Mouse (Mus musculus) heart, postnatal 36 days (tissue): ENCODE measurements around the gene Usp2. TPM values are rescaled to one million over a fixed set of nuclear protein-coding genes. Genes with fewer than 3 reads are reported as not detected.

Experiments used
- DNase-seq, 2 experiments: peaks; one replicate each; pipeline ENCODE4 v3.0.0; 2021 to 2022
- intact Hi-C: fragments of 180-260 bp; cut with DNase I; formaldehyde crosslinking; loops from one replicate; pipeline ENCODE4 v1.15.1; 2025
- total RNA-seq, 2 experiments: library from RNA; stranded (reverse); gene quantifications; 2 replicates each; pipeline ENCODE4 v1.2.3; 2021

Usp2 gene
- total RNA-seq, 2 experiments from 2014 or later = 137 to 198 TPM

GRCm38 (mm10) chr9:44134851-44135730 is 68.3 kb downstream of the Usp2 start:
- intact Hi-C loops = no loop called here

GRCm38 (mm10) chr9:44135731-44136411 is 69.0 kb downstream of the Usp2 start:
- intact Hi-C loops = no loop called here
- no peak for DNase-seq

More at GRCm38 (mm10) chr9:44134851-44135730, 68.3 kb downstream of the Usp2 start:
- peak; percentile 64 to 65 for DNase-seq

- intact Hi-C loops = no loop called here
- no peak for DNase-seq
These were observed 71.0 kb downstream of the Usp2 start for GRCm38 (mm10) chr9:44137846-44138245.

GRCm38 (mm10) chr9:44141951-44142350 is 75.1 kb downstream of the Usp2 start:
- intact Hi-C loops = no loop called here
- no peak for DNase-seq

GRCm38 (mm10) chr9:44143421-44143820 is 76.6 kb downstream of the Usp2 start:
- intact Hi-C loops = no loop called here

GRCm38 (mm10) chr9:44144023-44144717 is 77.3 kb downstream of the Usp2 start:
- intact Hi-C loops = no loop called here
- no peak for DNase-seq

More at GRCm38 (mm10) chr9:44143421-44143820, 76.6 kb downstream of the Usp2 start:
- no peak for DNase-seq

GRCm38 (mm10) chr9:44144718-44145060 is 77.9 kb downstream of the Usp2 start:
- intact Hi-C loops = no loop called here
- no peak for DNase-seq

Other genes starting within 250 kb of the Usp2 start
- gene Thy1, start 23.6 kb upstream of the Usp2 start, total RNA-seq = 10 to 100 TPM; 13.3 to 15.3 TPM
- not detected for gene Mfrp, start 34.7 kb downstream of the Usp2 start, total RNA-seq
- 1 to 10 TPM; 8.4 to 8.9 TPM for gene C1qtnf5, start 40.2 kb downstream of the Usp2 start, total RNA-seq
- gene Gm49380, start 46.5 kb downstream of the Usp2 start, total RNA-seq = under 1 TPM in 1 of 2 experiments, not detected in 1; 0.14 TPM
- 1 to 10 TPM; 6.7 to 7.6 TPM for gene Rnf26, start 46.5 kb downstream of the Usp2 start, total RNA-seq
- gene Mcam, start 67.4 kb downstream of the Usp2 start, total RNA-seq = 10 to 100 TPM; 38.7 to 39.3 TPM
- gene Cbl, start 167.0 kb downstream of the Usp2 start, total RNA-seq = 10 to 100 TPM; 17.7 to 22.6 TPM
- not detected for gene Ccdc153, start 173.7 kb downstream of the Usp2 start, total RNA-seq
- gene Pdzd3, start 184.4 kb downstream of the Usp2 start, total RNA-seq = 1 to 10 TPM; 3.5 to 4.3 TPM
- 10 to 100 TPM; 19.6 to 24.5 TPM for gene Nlrx1, start 201.6 kb downstream of the Usp2 start, total RNA-seq
- under 1 TPM; 0.69 to 0.79 TPM for gene Abcg4, start 221.6 kb downstream of the Usp2 start, total RNA-seq
- gene Hinfp, start 238.7 kb downstream of the Usp2 start, total RNA-seq = 1 to 10 TPM; 7.8 to 8.7 TPM